Mouse (Mus musculus) left cerebral cortex, adult 11 months (tissue): ENCODE results near the gene Scnn1b.

Experiments
- DNase-seq: peaks from one replicate; pipeline ENCODE4 v3.0.0; 2022; ENCODE audit warnings: low spot score

Scnn1b gene

GRCm38 (mm10) chr7:121913944-121914343 is 49.1 kb downstream of the Scnn1b start:
- DNase-seq: no peak

- DNase-seq: no peak
These were observed 59.5 kb downstream of the Scnn1b start for GRCm38 (mm10) chr7:121924361-121924760.

GRCm38 (mm10) chr7:121927882-121928281 is 63.0 kb downstream of the Scnn1b start:
- no peak for DNase-seq

DNA sequence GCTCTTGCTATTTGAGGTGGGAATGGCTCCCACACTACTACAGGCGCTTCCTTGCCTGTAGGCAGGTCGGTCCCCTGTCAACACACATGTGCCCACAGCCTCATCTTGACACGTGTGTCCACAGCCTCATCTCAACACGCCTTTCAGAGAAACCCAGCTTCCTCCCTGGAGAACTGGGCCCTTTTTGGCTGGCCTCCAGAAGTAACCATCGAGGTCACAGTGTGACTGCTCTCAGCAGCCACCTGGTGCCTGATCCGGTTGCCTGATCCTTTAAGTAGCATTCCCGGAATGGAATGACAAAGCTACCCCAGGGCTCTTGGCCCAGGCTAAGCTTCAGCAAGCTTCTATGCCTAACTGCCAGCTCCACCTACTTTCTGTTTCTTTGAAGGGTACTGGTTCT is 66.4 kb downstream of the Scnn1b start:
- DNase-seq: no peak

DNA sequence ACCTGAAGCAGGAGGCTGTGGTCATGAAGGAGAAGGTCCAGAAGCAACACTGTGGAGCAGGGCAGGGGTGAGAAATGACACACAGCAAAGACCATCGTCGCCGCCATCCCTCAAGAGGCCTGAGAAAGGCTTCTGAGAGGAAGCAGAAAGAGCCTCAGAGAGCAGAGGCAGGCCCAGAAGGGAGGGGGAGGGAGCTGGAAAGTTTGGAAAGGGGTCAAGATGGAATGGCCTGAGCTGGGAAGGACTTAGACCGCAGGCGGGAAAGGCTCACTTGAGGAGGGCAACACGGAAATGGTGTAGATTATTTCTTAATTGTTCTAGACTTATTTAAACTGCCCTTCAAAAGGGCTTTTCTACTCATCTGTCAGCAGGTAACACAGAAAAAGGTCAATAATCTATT is 68.8 kb downstream of the Scnn1b start:
- DNase-seq: no peak

GRCm38 (mm10) chr7:121934346-121934745 is 69.5 kb downstream of the Scnn1b start:
- no peak for DNase-seq

DNA sequence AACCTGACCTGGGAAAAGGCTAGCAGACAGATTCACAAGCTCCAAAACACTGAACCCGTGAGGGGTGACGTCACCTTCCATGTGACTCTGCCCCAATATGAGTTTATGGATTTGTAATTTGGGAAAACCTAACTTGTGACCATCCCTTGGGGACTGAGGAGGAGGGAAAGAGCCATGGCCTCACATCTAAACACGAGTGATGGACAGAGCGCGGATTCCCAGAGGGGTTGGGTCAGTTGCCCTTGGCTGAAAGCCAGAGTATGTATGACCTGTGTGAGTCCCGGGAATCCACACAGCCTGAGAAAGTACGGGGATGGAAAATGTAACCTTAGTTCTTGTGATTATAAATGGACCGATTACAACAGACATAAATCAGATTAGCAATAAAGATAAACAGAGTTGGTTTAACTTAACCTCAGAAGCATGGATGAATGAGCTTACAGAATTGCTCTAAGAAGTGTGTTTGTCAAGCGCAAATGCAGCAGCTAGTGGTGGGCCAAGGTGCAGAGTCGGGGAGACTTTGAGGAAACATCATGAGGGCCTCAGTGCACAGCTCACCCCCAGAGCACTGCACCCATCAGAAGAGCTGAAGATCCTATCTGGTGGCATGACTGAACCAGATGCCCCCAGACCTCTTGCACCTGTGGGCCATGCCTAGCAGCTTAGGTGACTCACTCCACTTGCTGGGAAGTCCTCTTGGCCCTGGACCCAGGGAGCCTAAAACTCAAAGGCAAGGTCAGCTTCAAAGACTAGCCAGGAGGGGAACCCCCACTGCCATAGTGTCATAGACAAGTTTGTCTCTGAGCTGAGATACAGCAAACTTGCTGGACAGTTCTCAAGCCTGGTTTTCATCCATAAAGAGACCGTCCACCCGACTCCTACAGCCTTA is 71.3 kb downstream of the Scnn1b start:
- no peak for DNase-seq

DNA sequence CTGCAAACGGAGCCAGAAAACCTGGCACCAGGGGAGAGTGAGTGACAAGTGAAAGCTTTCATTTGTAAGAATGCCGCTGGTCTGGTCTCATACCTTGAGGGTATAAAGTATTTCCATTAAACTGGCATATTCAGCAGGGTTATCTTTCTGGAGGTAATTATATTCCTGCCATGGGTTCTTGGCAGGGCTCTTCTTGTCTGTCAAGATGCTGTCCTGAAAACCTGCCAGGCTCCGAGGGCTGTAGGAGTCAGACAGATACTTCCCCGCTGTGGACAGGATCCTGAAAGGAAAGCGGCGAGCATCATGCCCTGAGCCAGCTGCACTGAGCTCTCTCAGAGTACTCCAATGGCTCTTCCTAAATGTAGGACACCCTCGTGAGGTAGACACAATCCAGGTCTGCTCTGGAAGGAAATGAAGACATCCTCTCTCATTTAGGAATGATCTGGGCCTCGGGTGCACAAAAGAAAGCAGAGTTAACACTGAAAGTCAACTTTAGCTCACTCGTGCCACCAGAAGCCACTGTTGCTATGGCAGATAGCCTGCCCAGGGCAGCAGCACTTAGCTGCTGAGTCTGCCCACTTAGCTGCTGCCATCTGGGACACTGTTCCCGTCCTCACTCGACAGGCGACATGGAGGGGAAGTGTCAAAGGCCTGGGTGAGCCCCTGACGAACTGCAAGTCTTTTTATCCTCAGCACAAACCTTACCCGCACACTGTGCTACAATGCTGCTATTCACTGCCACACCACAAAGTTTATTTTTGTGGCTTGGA is 72.2 kb downstream of the Scnn1b start:
- no peak for DNase-seq

- no peak for DNase-seq
These were observed 73.5 kb downstream of the Scnn1b start for GRCm38 (mm10) chr7:121938124-121938891.

DNA sequence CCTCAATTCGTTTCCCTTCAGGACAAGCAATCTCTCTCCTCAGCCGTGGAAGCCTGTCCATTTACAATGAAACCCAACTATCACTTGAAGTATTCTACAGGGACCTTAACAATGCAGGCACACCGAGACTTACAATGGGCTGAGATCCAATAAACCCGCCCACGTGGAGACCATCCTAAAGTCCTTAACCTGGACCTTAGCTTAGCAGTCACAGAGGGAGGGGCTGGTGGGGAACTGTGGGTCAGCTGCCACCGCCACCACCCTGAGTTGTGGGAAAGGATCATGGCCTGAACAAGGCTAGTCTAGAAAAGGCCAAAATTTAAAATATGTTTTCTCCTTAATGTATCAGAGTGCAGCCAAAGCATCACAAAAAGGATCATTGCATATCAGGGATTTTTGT is 74.4 kb downstream of the Scnn1b start:
- no peak for DNase-seq

GRCm38 (mm10) chr7:121939729-121940128 is 74.9 kb downstream of the Scnn1b start:
- peak; percentile 58 for DNase-seq

- no peak for DNase-seq
These were observed 76.2 kb downstream of the Scnn1b start for GRCm38 (mm10) chr7:121941016-121941415.

DNA sequence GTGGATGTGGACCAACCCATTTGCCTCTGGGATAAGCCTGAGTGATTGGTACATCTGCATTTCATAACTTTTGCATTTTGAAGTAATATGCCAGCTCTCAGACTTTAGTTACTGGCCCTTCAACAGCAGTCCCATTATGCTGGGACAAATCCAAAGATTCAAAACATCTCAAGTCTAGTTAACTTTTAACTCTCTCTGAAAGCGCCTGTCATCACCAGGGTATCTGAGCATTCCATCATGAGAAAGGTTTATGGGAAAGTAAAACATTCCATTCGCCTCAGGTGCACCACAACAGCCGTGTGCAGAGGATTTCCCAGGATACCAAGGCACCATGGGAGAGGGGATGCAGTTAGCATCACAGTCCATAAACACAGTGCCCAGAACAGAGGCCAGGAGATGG is 76.8 kb downstream of the Scnn1b start:
- no peak for DNase-seq

- no peak for DNase-seq
These were observed 77.5 kb downstream of the Scnn1b start for GRCm38 (mm10) chr7:121942371-121942770.

GRCm38 (mm10) chr7:121946196-121946595 is 81.4 kb downstream of the Scnn1b start:
- no peak for DNase-seq

- DNase-seq: no peak
These were observed 82.7 kb downstream of the Scnn1b start for GRCm38 (mm10) chr7:121947513-121947912.

- no peak for DNase-seq
These were observed 90.2 kb downstream of the Scnn1b start for GRCm38 (mm10) chr7:121954891-121955669.

DNA sequence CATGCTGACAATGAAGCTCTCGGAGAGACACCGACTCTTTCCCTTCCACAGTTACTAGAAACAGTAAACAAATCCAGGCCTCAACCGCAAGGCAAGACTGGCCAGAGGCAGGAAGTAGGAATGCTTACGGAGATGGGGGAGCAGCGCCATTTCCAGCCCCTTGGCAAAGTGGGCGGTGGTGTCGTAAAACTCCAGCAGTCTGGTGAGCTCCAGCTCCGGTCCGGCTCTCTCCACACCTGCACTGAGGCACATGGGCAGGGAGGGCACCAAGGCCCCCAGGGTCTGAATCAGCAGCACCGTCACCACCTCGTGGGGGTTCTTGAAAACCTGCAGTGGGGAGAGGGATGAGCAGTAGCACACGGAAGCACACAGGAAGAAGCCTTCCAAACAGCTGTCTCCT is 91.0 kb downstream of the Scnn1b start:
- DNase-seq: no peak

- DNase-seq: no peak
These were observed 97.2 kb downstream of the Scnn1b start for GRCm38 (mm10) chr7:121961913-121962570.

DNA sequence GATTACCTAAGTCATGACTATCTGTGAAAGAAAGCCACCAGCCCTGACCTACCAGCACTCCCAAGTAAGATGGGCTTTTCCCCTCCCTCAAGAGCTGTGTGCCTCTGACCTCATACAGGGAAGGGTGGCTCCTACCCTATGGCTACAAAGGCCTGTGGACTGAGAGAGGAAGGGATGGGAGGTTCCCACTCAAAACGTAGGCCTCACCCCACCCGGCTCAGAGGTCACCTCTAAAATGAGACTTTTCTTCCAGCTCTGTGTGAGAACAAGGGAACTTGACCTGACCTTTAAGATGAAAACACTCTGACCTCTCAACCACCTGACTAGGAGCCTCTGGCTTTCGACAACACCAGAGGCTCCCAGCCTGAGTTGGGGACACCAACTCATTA is 97.7 kb downstream of the Scnn1b start:
- no peak for DNase-seq

DNA sequence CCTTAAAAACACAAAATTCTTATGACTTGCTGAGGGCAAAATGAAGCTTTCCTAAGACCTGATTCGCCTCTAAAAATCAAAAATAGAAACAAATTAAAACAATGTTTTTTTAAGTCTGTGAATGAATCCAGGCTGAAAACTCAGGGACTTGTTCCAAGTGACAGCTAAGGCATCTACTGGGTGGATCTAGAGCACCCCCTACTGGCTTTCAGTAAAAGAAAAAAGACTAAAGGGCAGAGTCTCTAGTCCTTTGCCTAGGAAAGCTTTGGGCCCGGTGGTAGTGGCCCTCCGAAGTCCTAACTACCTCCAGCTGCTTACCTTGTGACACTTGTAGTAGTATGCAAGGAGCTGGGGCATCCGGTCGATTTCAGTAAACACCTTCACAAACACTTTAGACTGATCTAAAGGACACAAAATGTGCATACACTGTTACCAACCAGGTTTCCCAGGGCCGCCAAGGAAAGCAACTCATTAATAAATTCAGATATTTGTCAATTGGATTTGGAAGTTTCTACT is 99.1 kb downstream of the Scnn1b start:
- DNase-seq: peak; percentile 37
